Mouse (Mus musculus): ENCODE measurements around the gene Dr1.
A peak's percentile ranks its signal among the peaks of the same experiment; 100 is the strongest.
"Not testable (repeated sequence)": the region's sequence is repeated elsewhere in the genome, so short reads cannot be mapped to it uniquely, and the experiment has no call there.

The Dr1 gene

GRCm38 (mm10) chr5:108268127-108269062 lies at the start of gene Dr1:
Dr1 (plus strand) TSS chr5:108268897.
- DNase-seq = peak; percentile 90 to 91

GRCm38 (mm10) chr5:108224077-108224476 lies 44.6 kb upstream of the Dr1 start:
- no peak for DNase-seq

- DNase-seq = no peak
Measured at GRCm38 (mm10) chr5:108226159-108226558, 42.5 kb upstream of the Dr1 start.

- DNase-seq = no peak
Measured at GRCm38 (mm10) chr5:108246314-108246765, 22.4 kb upstream of the Dr1 start.

- no peak for DNase-seq
Measured at GRCm38 (mm10) chr5:108250033-108250432, 18.7 kb upstream of the Dr1 start.

- DNase-seq = no peak
Measured at GRCm38 (mm10) chr5:108255259-108255658, 13.4 kb upstream of the Dr1 start.

- peak; percentile 38 to 53 for DNase-seq
Measured at GRCm38 (mm10) chr5:108262722-108263121, 6.0 kb upstream of the Dr1 start.

GRCm38 (mm10) chr5:108263785-108264184 lies 4.9 kb upstream of the Dr1 start:
- not testable (repeated sequence) for DNase-seq

- no peak for DNase-seq
Measured at GRCm38 (mm10) chr5:108266990-108267389, 1.7 kb upstream of the Dr1 start.

- DNase-seq = no peak
Measured at GRCm38 (mm10) chr5:108269063-108269810, 540 bp downstream of the Dr1 start.

GRCm38 (mm10) chr5:108269811-108270151 lies 1.1 kb downstream of the Dr1 start:
- no peak for DNase-seq

- no peak for DNase-seq
Measured at GRCm38 (mm10) chr5:108270415-108270814, 1.7 kb downstream of the Dr1 start.

GRCm38 (mm10) chr5:108271345-108271744 lies 2.6 kb downstream of the Dr1 start:
- DNase-seq = not testable (repeated sequence)

- no peak for DNase-seq
Measured at GRCm38 (mm10) chr5:108286957-108287356, 18.3 kb downstream of the Dr1 start.

- DNase-seq = no peak
Measured at GRCm38 (mm10) chr5:108301567-108301966, 32.9 kb downstream of the Dr1 start.

- DNase-seq = peak; percentile 94 to 95
Measured at GRCm38 (mm10) chr5:108312224-108313064, 43.7 kb downstream of the Dr1 start, which contains the start of gene Pigg. Pigg (plus strand) TSS chr5:108312609.

- no peak for DNase-seq
Measured at GRCm38 (mm10) chr5:108313065-108313860, 44.6 kb downstream of the Dr1 start.
